Mouse (Mus musculus) liver, adult (tissue): ENCODE results near the gene Rpl13.

Experiments
- GATA4 ChIP-seq: IDR thresholded peaks from 2 replicates; pipeline ENCODE4 v1.6.1; 2014; ENCODE audit warnings: mild to moderate bottlenecking, low read length; ENCODE audit not compliant: insufficient replicate concordance

Gene Rpl13

DNA sequence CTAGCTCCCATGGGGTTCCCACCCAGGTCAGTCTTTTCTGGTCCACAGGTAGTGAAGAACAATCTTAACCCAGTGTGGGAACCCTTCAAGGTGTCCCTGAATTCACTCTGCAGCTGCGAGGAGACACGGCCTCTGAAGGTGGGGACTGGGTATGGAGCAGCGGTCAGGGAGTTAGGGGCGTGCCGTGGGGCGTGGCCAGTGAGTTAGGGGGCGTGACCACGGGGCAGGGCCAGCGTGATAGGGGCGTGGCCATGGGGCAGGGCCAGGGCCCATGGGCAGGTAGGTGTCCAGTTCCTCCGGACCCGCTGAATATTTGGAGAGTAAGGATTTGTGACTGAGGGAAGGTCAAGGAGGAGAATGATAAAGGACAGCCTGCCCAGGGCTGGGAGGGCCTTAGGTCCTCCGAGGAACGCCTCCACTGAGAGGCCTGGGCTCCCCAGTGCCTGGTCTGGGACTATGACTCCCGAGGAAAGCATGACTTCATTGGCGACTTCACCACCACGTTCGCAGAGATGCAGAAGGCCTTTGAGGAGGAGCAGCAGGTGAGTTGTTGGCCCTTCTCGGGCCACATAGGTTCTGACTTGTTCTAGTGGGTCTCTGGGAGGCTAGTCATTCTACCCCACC lies 24.2 kb downstream of the Rpl13 start:
- TF ChIP-seq GATA4: no peak

DNA sequence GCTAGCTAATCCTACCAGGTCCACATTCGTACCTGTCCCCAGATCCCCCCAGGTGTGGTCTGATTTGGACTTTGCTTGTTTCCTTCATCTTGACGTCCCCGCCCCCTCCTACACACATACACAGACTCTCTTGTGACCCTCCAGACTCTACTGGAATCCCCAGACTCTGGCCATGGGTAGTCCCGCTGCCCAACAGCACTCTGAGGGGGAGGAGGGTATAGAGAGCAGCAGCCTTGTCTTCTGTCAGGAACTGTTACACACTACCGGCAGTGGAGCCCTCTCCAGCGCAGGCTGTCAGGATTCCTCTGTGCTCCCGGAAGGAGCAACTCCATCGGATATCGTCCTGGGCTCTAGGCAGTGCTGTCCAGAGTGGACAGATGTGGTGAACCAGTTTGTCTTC lies 28.9 kb downstream of the Rpl13 start:
- TF ChIP-seq GATA4: no peak

DNA sequence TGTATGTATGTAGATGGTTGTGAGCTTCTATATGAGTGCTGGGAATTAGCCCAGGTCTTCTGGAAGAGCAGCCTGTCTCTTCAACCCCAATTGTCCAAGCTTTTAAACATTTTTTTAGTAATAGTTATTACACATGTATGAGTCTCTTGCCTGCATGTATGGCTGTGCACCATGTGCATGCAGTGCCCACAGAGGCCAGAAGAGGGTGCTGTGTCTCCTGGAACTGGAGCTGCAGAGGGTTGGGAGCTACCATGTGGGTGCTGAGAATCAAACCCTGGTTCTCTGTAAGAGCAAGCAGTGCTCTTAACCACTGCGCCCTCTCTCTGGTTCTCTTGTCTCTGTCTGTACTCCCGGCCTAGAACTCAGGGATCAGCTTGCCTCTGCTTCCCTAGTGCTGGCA lies 30.8 kb downstream of the Rpl13 start:
- no peak for TF ChIP-seq GATA4

DNA sequence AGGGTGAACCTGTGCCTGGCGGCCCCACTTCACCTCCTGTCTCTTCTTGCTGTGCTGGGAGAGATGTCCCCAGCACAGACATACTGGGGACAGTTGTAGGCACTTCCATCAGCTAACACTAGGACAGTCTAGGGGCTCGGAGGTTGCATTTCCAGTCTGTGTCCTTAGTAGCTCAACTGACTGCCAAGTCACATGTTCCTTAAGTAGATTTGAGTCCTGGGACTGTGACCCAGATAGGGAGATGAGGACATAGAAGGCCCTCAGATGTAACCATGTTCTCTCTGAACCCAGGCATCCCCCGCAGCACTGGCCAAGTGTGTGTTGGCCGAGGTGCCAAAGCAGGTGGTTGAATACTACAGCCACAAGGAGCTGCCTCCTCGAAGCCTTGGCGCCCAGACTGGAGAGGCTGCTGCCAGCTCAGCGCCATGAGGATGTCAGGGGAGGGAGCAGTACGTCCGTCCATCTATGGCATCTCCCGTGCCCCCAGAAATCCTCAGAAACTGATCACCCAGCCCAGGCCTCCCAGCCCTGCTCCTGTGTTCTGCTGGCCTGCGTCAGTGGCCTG lies 32.1 kb downstream of the Rpl13 start:
- no peak for TF ChIP-seq GATA4

DNA sequence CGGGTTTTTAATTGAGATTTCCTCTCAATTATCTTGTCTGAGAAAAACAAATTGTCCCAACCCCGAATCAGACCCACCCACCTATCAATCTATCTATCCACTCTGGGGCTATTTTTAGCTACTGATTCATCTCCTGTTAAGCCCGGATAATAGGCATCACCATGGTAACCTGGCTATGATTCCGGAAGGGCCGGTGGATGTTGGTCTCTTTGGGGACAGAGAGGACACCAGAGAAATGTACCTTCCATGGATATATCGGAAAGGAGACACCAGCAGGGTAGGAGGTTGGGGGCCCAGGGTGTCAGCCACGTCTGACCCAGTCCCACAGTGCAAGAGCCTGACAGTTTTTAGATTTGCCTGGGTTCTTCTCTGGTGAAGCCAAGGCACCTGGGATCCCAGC lies 33.3 kb downstream of the Rpl13 start:
- no peak for TF ChIP-seq GATA4

DNA sequence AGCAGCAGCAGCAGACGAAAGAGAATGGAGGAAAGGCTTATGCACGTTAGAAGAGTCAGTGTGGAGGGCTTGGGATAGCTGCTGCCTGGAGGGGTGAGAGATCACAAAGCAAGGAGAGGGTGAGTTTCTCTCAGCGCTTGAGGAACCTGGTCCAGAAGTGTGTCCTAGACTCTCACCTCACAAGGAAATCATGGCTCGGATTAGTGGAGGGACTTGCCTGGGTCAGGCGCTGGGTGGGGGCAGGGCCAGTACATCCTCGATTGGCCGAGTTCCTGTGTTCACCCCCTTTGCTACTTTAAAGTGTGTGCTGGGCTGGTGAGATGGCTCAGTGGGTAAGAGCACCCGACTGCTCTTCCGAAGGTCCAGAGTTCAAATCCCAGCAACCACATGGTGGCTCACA lies 33.7 kb downstream of the Rpl13 start:
- TF ChIP-seq GATA4: no peak

DNA sequence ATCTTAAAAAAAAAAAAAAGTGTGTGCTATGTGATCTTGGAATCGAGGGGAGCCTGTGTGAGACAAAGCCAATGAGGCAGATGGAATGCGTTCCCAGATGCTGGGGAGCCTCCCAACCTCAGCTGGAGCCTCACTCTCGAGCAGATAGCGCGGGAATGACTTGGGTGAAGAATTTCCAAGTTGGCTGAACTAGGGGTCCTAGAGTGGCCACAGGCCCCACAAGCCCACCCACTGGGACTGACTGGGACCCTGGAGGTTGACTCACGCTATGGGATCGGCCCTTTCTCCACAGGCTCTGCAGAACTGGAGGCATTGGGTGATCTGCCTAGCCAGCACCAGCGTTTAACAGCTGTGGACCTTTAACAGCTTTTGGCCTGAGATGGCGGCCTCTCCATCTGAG lies 34.1 kb downstream of the Rpl13 start:
- no peak for TF ChIP-seq GATA4

DNA sequence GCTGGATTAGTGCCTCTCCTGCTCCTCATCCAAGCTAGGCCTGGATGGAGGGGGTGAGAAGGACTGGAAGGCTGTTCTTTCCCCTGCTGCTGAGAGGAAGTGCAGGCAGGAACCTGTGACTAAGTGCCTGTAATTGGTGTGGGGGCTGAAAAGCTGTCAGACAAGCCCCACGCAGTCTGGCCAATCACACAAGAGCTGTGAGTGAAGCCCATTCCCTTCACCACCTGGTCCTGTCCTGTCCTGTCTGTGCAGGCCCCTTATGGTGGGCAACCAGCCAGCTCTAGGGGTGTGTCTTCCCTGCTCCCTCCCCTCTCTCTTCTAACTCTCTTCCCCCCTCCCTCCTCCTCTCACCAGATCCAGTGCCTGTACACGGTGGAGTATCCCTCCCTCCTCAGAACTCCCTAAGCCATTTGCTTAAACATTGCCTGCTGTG lies 35.5 kb downstream of the Rpl13 start:
- TF ChIP-seq GATA4: no peak

DNA sequence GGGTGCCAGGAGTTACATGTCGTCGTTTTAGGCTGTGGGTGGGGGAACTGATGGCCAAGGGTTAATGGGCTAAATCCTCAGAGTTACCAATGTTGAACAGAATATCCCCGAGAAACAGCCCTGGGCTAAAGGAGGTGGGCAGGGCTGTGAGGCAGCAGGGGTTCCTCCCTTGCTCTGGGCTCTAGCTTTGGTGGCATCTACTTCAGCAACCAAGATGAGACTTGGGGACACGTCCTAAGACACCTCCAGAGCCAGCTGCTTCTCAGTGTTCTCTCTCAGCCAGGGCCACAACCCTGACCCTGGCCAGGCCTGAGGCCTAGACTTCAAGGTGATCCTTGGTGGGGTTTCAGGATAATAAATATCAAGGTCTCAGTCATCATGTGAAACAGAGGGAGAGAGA lies 36.6 kb downstream of the Rpl13 start:
- no peak for TF ChIP-seq GATA4

DNA sequence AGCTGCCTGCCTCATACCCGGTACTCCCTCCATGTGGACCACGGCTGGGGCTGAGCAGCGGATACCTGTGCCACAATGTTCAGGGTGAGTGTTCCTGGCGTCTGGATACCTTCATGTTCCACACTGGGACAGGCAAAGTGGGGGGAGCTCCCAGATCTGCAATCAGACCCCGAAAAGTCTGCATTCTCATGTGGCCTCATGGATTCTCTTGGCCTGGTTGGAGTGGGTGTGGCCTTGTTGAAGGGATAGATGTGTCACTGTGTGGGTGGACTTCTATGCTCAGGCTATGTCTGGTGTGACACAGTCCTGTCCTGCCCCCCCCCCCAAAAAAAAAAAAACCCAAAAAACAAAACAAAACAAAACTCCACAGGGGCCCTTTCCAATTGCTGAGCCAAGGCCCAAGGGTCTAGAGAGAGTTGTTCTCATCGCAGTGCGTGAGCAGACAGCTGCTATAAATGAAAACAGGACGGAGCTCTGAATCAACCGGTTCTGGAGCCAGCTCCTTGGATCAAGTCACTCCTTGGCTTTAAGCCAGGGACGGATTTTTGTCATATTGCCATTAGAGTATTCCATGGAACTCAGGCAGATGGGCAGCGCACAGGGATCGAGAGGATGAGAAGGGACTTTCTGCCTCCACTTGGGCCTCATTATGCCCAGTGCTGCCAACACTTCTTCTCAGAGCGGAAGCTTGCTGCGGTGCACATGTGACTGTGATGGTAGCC lies 39.8 kb downstream of the Rpl13 start:
- TF ChIP-seq GATA4: no peak

DNA sequence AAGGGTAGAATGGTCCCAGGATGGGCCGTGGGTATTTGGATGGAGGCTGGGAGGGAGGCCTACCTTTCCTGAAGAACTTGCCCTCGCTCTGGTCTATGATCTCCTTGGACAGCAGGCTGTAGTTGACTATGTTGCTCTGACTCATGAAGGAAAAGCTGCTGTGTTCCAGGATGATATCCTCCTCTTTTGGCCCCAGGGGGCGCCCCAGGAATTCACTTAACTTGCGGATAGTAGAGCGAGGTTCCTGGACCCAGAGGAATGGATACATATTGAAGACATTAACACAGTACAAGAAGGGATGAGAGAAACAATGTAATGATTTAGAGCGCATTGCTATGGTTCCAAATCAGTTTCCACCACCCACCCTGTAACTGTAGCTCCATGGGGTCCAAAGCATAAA lies 43.1 kb downstream of the Rpl13 start:
- no peak for TF ChIP-seq GATA4

DNA sequence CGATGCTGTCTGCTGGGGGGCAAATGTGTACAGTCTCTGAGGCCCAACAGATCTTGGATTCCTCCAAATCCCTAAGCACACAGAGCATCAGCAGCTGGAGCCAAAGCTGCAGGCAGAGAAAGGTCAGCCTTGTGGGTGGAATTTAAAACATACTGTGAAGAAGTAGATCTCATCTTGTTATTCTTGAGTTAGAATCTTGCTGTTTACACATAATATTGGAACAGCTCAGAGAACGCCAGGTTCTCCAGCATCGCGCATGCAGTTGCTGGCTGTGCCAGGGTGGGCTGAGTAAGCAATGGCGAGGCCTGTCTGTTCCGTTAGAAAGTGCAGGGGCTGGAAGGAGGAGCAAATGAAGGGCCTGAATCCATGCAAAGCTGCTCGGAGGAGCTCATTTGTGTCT lies 44.2 kb downstream of the Rpl13 start:
- TF ChIP-seq GATA4: no peak

DNA sequence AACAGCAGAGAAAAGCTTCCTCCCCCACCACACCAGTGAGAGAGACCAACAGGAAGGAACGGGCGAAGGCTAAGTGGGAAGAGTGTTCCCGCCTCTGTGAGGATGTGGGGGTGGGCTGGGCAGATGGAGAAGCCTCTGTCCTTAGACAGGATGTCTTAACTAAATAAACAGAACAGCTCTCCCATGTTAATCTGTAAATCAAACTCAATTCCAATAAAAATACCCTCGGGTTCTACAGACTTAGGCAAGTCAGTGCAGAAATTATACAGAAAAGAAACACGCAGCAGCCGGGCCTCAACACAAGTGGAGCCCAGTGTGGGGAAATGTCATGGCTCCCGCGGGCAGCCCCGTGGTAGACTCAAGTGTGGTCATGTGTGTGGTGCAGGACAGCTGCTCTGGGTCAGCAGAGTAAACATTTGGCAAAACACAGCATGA lies 48.6 kb downstream of the Rpl13 start:
- TF ChIP-seq GATA4: no peak
